Mouse (Mus musculus) stomach, postnatal 0 days (tissue): ENCODE data around the gene Slbp. TPM values are rescaled to one million over a fixed set of nuclear protein-coding genes. Genes with fewer than 3 reads are reported as not detected.

Experiments used
- ATAC-seq: fragments of 200-750 bp; cut with Nextera tagmentation; 2 replicates; pipeline ENCODE4 v1.8.0; 2017; ENCODE audit not compliant: low FRiP score, low TSS enrichment
- DNase-seq: peaks from one replicate; pipeline ENCODE4 v3.0.0-alpha.2; 2016; ENCODE audit warnings: low spot score
- H3K27ac ChIP-seq: fragments of 300-500 bp; sonication (generic); replicated peaks from 2 replicates; pipeline ENCODE4 v1.5.1; 2014; ENCODE audit warnings: mild to moderate bottlenecking, control low read depth
- H3K27me3 ChIP-seq: fragments of 300-500 bp; sonication (generic); 2 replicates; pipeline ENCODE4 v1.6.1; 2014; ENCODE audit warnings: low read length; ENCODE audit not compliant: control insufficient read depth, insufficient read depth
- H3K36me3 ChIP-seq: fragments of 300-500 bp; sonication (generic); 2 replicates; pipeline ENCODE4 v1.6.1; 2014; ENCODE audit warnings: low read length, mixed read lengths; ENCODE audit not compliant: control insufficient read depth, insufficient read depth
- H3K4me1 ChIP-seq: fragments of 300-500 bp; sonication (generic); replicated peaks from 2 replicates; pipeline ENCODE4 v1.6.1; 2014; ENCODE audit warnings: antibody characterized with exemption; ENCODE audit not compliant: control insufficient read depth, insufficient read depth
- H3K4me2 ChIP-seq: fragments of 300-500 bp; sonication (generic); replicated peaks from 2 replicates; pipeline ENCODE4 v1.6.1; 2014; ENCODE audit warnings: low read depth, mild to moderate bottlenecking, control low read depth, moderate library complexity
- H3K4me3 ChIP-seq: fragments of 300-500 bp; sonication (generic); 2 replicates; pipeline ENCODE4 v1.5.1; 2014; ENCODE audit warnings: low read depth, low read length, control low read depth
- H3K9ac ChIP-seq: fragments of 300-500 bp; sonication (generic); 2 replicates; pipeline ENCODE4 v1.6.1; 2014; ENCODE audit warnings: mild to moderate bottlenecking, low read length, control low read depth, mixed read lengths
- H3K9me3 ChIP-seq: fragments of 300-500 bp; sonication (generic); 2 replicates; pipeline ENCODE4 v1.6.1; 2016; ENCODE audit warnings: low read length; ENCODE audit not compliant: control insufficient read depth
- CTCF ChIP-seq: IDR thresholded peaks from 2 replicates; pipeline ENCODE4 v1.5.1; 2016; ENCODE audit warnings: antibody characterized with exemption, low read depth, mild to moderate bottlenecking, moderate library complexity
- EP300 ChIP-seq: optimal IDR thresholded peaks from 2 replicates; pipeline ENCODE3; 2016; ENCODE audit warnings: antibody characterized with exemption
- WGBS: fragments of 180-500 bp; shearing (Covaris S2); extraction: QIAGEN DNeasy Blood & Tissue Kit; methylation state at CpG from one replicate; pipeline ENCODE4 v1.1.7; 2014; 5-methylcytosine and 5-hydroxymethylcytosine counted together
- polyA plus RNA-seq: library from polyadenylated mRNA; unstranded; fragments of >200 nt; fragmentation: Nextera tagmentation; extraction: Ambion mirVana; gene quantifications from 2 replicates; pipeline ENCODE4 v1.2.1, GENCODE M21; 2015

Gene Slbp
- polyA plus RNA-seq, 1 experiment from 2014 or later: 87.3 TPM

DNA sequence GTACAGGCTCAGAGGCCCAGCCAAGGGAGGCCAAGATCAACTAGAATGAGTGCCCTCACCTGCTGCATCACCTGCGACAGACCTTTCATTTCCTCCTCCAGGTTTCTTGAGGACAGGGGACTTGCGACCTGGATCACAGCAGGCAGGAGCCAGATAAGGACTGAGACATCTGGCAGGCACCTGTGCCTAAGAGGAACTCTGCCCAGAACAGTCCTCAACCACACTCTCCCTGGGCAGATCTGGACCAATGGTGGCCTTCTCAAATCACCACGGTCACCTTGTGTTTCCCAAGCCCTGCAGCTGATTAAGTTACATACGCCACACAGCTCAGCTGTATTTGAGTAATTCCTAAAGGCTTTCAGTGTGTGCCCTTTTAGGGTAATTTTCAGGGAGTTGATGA lies 21.8 kb downstream of the Slbp start:
- H3K27ac ChIP-seq: peak overlapping the region; percentile 88
- no peak overlapping the region for H3K9ac ChIP-seq
- peak overlapping the region; percentile 86 for H3K4me2 ChIP-seq
- ATAC-seq: peak; percentile 5; the same call in 1 of the 2 replicates
- H3K4me1 ChIP-seq: peaks cover 5% of the 10 kb centered on the region; the same call in 1 of the 2 replicates
- no peaks in the 10 kb centered on the region for H3K27me3 ChIP-seq
- H3K4me3 ChIP-seq: peak overlapping the region; percentile 79; the same call in 1 of the 2 replicates
- TF ChIP-seq CTCF: no peak
- TF ChIP-seq EP300: no peak
- 46% methylated on average over 4 of the region's 4 CpGs for WGBS
- DNase-seq: peak; percentile 45
- H3K9me3 ChIP-seq: no peaks in the 10 kb centered on the region
- H3K36me3 ChIP-seq: no peaks in the 10 kb centered on the region

DNA sequence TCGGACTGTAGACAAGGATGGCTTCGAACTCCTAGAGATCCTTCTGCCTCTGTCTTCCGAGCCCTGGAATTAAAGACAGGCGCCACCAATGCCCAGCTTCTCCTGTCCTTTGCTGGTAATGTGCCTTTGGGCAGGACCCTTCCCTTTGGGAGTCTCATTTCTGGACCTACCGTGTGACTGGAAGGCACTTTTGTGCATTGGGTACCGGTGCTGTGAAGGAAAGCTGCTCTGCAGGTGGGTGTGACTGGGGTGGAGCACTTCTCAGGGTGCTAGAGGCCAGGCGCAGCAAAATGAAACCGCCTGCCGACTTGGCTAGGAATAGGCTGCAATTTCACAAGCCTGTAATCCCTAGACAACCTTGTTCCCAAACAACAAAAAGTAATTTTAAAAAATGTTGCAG lies 22.3 kb downstream of the Slbp start:
- TF ChIP-seq EP300: no peak
- 0 out of 2 replicates have a peak, but pooled peaks have one; percentile 5 for TF ChIP-seq CTCF
- DNase-seq (peak; percentile 66), ATAC-seq (peak; percentile 48)
- H3K27ac ChIP-seq: peak overlapping the region; percentile 88
- H3K4me3 ChIP-seq: peak overlapping the region; percentile 79
- peak overlapping the region; percentile 86 for H3K4me2 ChIP-seq
- no peaks in the 10 kb centered on the region for H3K9me3 ChIP-seq
- peak overlapping the region; percentile 61 for H3K9ac ChIP-seq
- H3K36me3 ChIP-seq: no peaks in the 10 kb centered on the region
- peaks cover 5% of the 10 kb centered on the region; the same call in 1 of the 2 replicates for H3K4me1 ChIP-seq
- WGBS: 3% methylated on average over 9 of the region's 9 CpGs
- no peaks in the 10 kb centered on the region for H3K27me3 ChIP-seq

DNA sequence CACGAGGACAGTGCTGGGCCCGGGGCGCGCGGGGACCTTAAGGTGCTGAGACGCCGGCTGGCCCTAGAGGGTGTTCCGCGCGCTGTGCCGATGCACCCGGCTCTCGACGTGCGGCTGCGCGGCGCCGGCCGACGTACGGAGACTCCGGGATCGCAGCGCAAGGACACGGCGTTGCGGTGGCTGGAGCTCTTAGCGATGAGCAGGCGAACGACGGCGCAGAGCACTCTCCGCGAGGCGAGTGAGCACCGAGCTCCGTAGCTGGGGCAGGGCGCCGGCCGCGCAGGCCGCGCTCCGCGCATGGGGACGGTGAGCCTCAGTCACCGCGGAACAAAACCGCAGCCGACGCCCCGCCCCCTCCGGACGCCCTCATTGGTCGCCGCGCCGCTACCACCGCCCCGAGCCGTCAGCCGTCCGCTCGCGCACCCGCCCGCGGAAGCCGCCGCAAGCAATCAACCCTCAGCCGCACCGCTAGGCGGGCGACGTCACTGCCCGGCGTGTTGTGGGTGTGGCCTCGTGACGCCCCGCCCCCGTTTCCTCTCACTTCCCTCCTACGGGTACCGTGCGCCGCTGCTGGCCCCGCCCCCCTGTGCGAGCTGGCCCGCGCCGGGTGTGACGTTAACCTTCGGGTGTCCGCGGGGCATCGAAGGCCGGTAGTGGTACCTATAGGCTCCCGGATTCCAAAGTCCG lies 22.9 kb downstream of the Slbp start, which contains the start of the genes Fam53a and Gm9903:
Fam53a (minus strand) TSS at position 335 of the 687 bp plus-strand sequence.
Gm9903 (plus strand) TSS at position 625 of the 687 bp plus-strand sequence.
- H3K9me3 ChIP-seq: no peaks in the 10 kb centered on the region
- peak within 1 kb of the TSS; percentile 86 for H3K4me2 ChIP-seq
- DNase-seq (peak; percentile 100), ATAC-seq (peak; percentile 98)
- H3K4me1 ChIP-seq: peaks cover 5% of the 10 kb centered on the region; the same call in 1 of the 2 replicates
- peak within 1 kb of the TSS; percentile 79 for H3K4me3 ChIP-seq
- no peaks in the 10 kb centered on the region for H3K27me3 ChIP-seq
- no peaks in the 10 kb centered on the region for H3K36me3 ChIP-seq
- peak within 1 kb of the TSS; percentile 80 for H3K9ac ChIP-seq
- H3K27ac ChIP-seq: peak within 1 kb of the TSS; percentile 95
- under 1% methylated on average over 89 of the region's 99 CpGs for WGBS
- TF ChIP-seq EP300 (no peak), CTCF (peak; percentile 24; the same call in 1 of the 2 replicates)

DNA sequence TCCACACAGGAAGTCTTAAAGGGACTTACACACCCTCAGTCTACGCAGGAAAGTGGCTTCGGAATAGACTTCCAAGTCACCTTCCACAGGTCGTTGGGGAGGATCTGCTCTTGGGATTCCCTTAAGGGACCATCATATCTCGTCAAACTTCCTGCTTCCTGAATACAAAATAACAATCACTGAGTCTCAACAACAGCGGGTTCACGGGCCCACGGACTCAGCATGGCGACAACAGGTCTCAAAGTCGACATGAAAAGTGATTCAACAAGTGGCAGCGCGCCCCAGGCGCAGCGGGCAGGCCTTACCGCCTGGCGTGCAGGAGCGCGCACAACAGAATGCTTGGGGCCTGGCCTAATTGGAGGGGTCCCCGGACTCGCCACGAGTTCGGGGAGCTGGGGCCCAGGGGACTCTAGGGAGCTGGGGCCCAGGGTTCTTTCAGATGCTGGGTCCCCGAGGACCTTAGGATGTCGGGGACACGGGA lies 23.5 kb downstream of the Slbp start:
- Histone ChIP-seq H3K27ac (peak overlapping the region; percentile 95), H3K4me1 (peaks cover 5% of the 10 kb centered on the region; the same call in 1 of the 2 replicates), H3K4me3 (peak overlapping the region; percentile 79), H3K9ac (peak overlapping the region; percentile 80), H3K36me3 (no peaks in the 10 kb centered on the region), H3K9me3 (no peaks in the 10 kb centered on the region), H3K4me2 (peak overlapping the region; percentile 86), H3K27me3 (no peaks in the 10 kb centered on the region)
- peak; percentile 16 for ATAC-seq
- DNase-seq: peak; percentile 70
- under 1% methylated on average over 24 of the region's 24 CpGs for WGBS
- TF ChIP-seq CTCF (no peak), EP300 (no peak)

DNA sequence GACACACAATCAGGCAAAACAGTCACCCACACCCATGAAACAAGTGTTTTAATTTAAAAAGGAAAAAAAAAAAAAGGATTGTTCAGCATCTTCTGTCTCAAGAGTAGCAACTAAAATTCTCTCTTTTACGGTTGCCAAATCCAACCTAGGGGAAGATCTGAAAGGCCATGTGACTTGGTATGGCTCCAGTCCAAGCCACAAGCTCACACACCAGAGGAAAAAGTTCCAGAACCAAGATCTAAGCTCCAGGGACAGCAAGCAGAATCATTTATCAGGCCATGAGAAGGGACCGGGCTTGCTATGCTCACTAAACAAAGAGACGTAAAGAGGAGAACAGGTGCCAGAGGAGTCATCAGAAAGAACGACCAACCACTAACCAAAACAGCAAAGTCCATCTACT lies 24.4 kb downstream of the Slbp start:
- H3K4me3 ChIP-seq: peak overlapping the region; percentile 79
- DNase-seq (no peak), ATAC-seq (no peak)
- peak overlapping the region; percentile 86 for H3K4me2 ChIP-seq
- H3K27ac ChIP-seq: no peak overlapping the region
- no peaks in the 10 kb centered on the region for H3K36me3 ChIP-seq
- H3K27me3 ChIP-seq: no peaks in the 10 kb centered on the region
- peaks cover 5% of the 10 kb centered on the region; the same call in 1 of the 2 replicates for H3K4me1 ChIP-seq
- no peaks in the 10 kb centered on the region for H3K9me3 ChIP-seq
- TF ChIP-seq EP300 (no peak), CTCF (no peak)
- WGBS: 13% methylated on average over 4 of the region's 4 CpGs
- 0 out of 2 replicates have a peak overlapping the region, but pooled peaks have one; percentile 27 for H3K9ac ChIP-seq

DNA sequence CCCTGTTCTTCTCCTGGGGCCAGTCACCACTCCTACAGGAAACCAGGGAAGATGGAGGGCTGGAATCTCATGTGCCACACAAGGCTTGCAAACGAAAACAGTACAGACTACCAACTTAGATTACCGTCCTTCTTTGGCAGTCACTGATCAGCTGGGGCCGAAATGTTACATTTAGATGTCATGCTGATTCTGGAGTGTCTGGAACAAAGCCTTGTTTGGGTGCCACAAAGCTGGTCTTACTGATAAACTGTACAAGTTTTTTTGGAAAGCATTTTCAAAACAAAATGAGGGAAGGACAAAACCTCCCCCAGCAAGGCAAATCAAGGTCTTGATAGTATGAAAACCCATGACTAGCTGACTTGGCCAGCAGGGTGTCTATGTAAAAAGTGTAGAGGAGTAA lies 28.6 kb downstream of the Slbp start:
- Histone ChIP-seq H3K9me3 (no peaks in the 10 kb centered on the region), H3K4me2 (no peak overlapping the region), H3K9ac (no peak overlapping the region), H3K27ac (no peak overlapping the region), H3K27me3 (no peaks in the 10 kb centered on the region), H3K4me3 (no peak overlapping the region), H3K4me1 (peaks cover 5% of the 10 kb centered on the region; the same call in 1 of the 2 replicates), H3K36me3 (no peaks in the 10 kb centered on the region)
- TF ChIP-seq CTCF (no peak), EP300 (no peak)
- WGBS: 78% methylated on average over 3 of the region's 3 CpGs
- ATAC-seq (no peak), DNase-seq (no peak)
